Comparison of ENCODE assay signal across 8 mouse cellular contexts in genomic region chr14:79301466-79301875, GRCm38 (mm10). TPM values are rescaled to one million over a fixed set of nuclear protein-coding genes. Genes with fewer than 3 reads are reported as not detected.
A peak's percentile ranks its signal among the peaks of the same experiment; 100 is the strongest.
DNase-seq lines count a peak whose midpoint lies in the region; ATAC-seq lines count a peak whose summit lies in the region.

TSS of gene Rgcc (minus strand) at chr14:79301645.

- WGBS in embryonic facial prominence, embryonic 12.5 days = under 1% methylated on average over 31 of the region's 34 CpGs
- WGBS in midbrain, embryonic 11.5 days = under 1% methylated on average over 34 of the region's 34 CpGs

- H3K9me3 ChIP-seq in embryonic facial prominence, embryonic 12.5 days = no peaks in the 10 kb centered on the region
- H3K9me3 ChIP-seq in midbrain, embryonic 11.5 days (ENCODE audit: control insufficient read depth, low read length) = no peaks in the 10 kb centered on the region

- ATAC-seq in embryonic facial prominence, embryonic 12.5 days (ENCODE audit: insufficient number of reproducible peaks, insufficient read depth, low FRiP score, low TSS enrichment) = peak; percentile 91
- peak; percentile 97 for ATAC-seq in midbrain, embryonic 11.5 days (ENCODE audit: low FRiP score)

- no peaks in the 10 kb centered on the region for H3K27me3 ChIP-seq in embryonic facial prominence, embryonic 12.5 days
- H3K27me3 ChIP-seq in midbrain, embryonic 11.5 days (ENCODE audit: control insufficient read depth, insufficient read depth, low read length) = peaks cover 20% of the 10 kb centered on the region

- peaks cover 32% of the 10 kb centered on the region for H3K4me1 ChIP-seq in embryonic facial prominence, embryonic 12.5 days
- peaks cover 10% of the 10 kb centered on the region for H3K4me1 ChIP-seq in midbrain, embryonic 11.5 days (ENCODE audit: control insufficient read depth, insufficient read depth, low read length)

- H3K36me3 ChIP-seq in embryonic facial prominence, embryonic 12.5 days = no peaks in the 10 kb centered on the region
- no peaks in the 10 kb centered on the region for H3K36me3 ChIP-seq in midbrain, embryonic 11.5 days (ENCODE audit: control insufficient read depth, insufficient read depth, low read length)

- intact Hi-C loops in left cerebral cortex, postnatal 4 days (cut with DNase I) = no loop called here

- peak within 1 kb of the TSS; percentile 45 for H3K9ac ChIP-seq in embryonic facial prominence, embryonic 12.5 days
- H3K9ac ChIP-seq in midbrain, embryonic 11.5 days (ENCODE audit: low read length) = peak within 1 kb of the TSS; percentile 58

- peak within 1 kb of the TSS; percentile 89 for H3K4me2 ChIP-seq in embryonic facial prominence, embryonic 12.5 days (replicated peaks)
- peak within 1 kb of the TSS; percentile 97 for H3K4me2 ChIP-seq in midbrain, embryonic 11.5 days

- no peak within 1 kb of the TSS for H3K27ac ChIP-seq in embryonic facial prominence, embryonic 12.5 days
- H3K27ac ChIP-seq in midbrain, embryonic 11.5 days (ENCODE audit: low read depth, low read length) = no peak within 1 kb of the TSS

- peak; percentile 96 to 97 for DNase-seq in adrenal gland, postnatal 36 days
- DNase-seq in heart, adult 11 months = peak; percentile 99
- DNase-seq in kidney, adult 11 months = peak; percentile 96
- peak; percentile 96 for DNase-seq in left cerebral cortex, postnatal 4 days
- DNase-seq in midbrain, embryonic 11.5 days (ENCODE audit: low spot score, missing footprints) = peak; percentile 99
- peak; percentile 94 for DNase-seq in right cerebral cortex, postnatal 4 days
- DNase-seq in yolk sac, embryonic 10.5 days (ENCODE audit: low spot score) = peak; percentile 91

- H3K4me3 ChIP-seq in embryonic facial prominence, embryonic 12.5 days = peak within 1 kb of the TSS; percentile 51
- peak within 1 kb of the TSS; percentile 50 for H3K4me3 ChIP-seq in midbrain, embryonic 11.5 days (ENCODE audit: low read depth, low read length)

RNA-seq across cellular contexts. Expression of gene Rgcc, which starts in this region (rescaled TPM):
- 100 to 1,000 TPM; 122 to 238 TPM for total RNA-seq in adrenal gland, postnatal 36 days (2021)
- 62.2 and 62.5 TPM in 2 replicates for polyA plus RNA-seq in embryonic facial prominence, embryonic 12.5 days (2016; fragmentation: Nextera tagmentation; extraction: Ambion mirVana)
- 10 to 100 TPM; 21.4 to 21.8 TPM for total RNA-seq in left cerebral cortex, postnatal 4 days (2021)
- 13.7 and 18.7 TPM in 2 replicates for polyA plus RNA-seq in midbrain, embryonic 11.5 days (2014; fragmentation: Nextera tagmentation; extraction: Ambion mirVana)

Comparison
In these comparisons a context has a peak if more than half of its experiments do, and no peak if none do; other contexts are left out.
1. RNA of gene Rgcc (total RNA-seq): 122 to 238 TPM in adrenal gland, postnatal 36 days; 21.4 to 21.8 TPM in left cerebral cortex, postnatal 4 days; every median in the first group is over 4 times any median in the second.
2. Peak in every context shown above with its lines, with median percentiles within 50 percentile points of each other: DNase-seq.